Mouse (Mus musculus) lung, embryonic 15.5 days (tissue): ENCODE results near the gene Wdr45. TPM values are rescaled to one million over a fixed set of nuclear protein-coding genes. Genes with fewer than 3 reads are reported as not detected.
"Not testable (repeated sequence)": the region's sequence is repeated elsewhere in the genome, so short reads cannot be mapped to it uniquely, and the experiment has no call there.

ENCODE experiments used
- ATAC-seq: fragments of 200-750 bp; cut with Nextera tagmentation; 2 replicates; pipeline ENCODE4 v1.8.0; 2017; ENCODE audit warnings: moderate number of reproducible peaks, borderline replicate concordance; ENCODE audit not compliant: low FRiP score, low TSS enrichment; ENCODE audit errors: extremely low read depth
- H3K27ac ChIP-seq: fragments of 300-500 bp; sonication (generic); 2 replicates; pipeline ENCODE4 v1.5.1; 2015; ENCODE audit warnings: moderate library complexity, mild to moderate bottlenecking, inconsistent platforms
- H3K27me3 ChIP-seq: fragments of 300-500 bp; sonication (generic); 2 replicates; pipeline ENCODE4 v1.6.1; 2015; ENCODE audit warnings: inconsistent platforms
- H3K36me3 ChIP-seq: fragments of 300-500 bp; sonication (generic); 2 replicates; pipeline ENCODE4 v1.6.1; 2015; ENCODE audit warnings: inconsistent platforms
- H3K4me1 ChIP-seq: fragments of 300-500 bp; sonication (generic); 2 replicates; pipeline ENCODE4 v1.6.1; 2015; ENCODE audit warnings: inconsistent platforms
- H3K4me2 ChIP-seq: fragments of 300-500 bp; sonication (generic); 2 replicates; pipeline ENCODE4 v1.6.1; 2015; ENCODE audit warnings: inconsistent platforms, mild to moderate bottlenecking, moderate library complexity
- H3K4me3 ChIP-seq: fragments of 300-500 bp; sonication (generic); 2 replicates; pipeline ENCODE4 v1.5.1; 2015; ENCODE audit warnings: mild to moderate bottlenecking, inconsistent platforms
- H3K9ac ChIP-seq: fragments of 300-500 bp; sonication (generic); 2 replicates; pipeline ENCODE4 v1.6.1; 2015; ENCODE audit warnings: inconsistent platforms
- H3K9me3 ChIP-seq: fragments of 300-500 bp; sonication (generic); 2 replicates; pipeline ENCODE4 v1.6.1; 2016; ENCODE audit warnings: inconsistent platforms
- WGBS: fragments of 180-500 bp; shearing (Covaris S2); methylation state at CpG from one replicate; pipeline ENCODE4 v1.1.7; 2015; 5-methylcytosine and 5-hydroxymethylcytosine counted together
- polyA plus RNA-seq: library from polyadenylated mRNA; unstranded; fragments of >200 nt; fragmentation: Nextera tagmentation; extraction: Ambion mirVana; gene quantifications from 2 replicates; pipeline ENCODE4 v1.2.1, GENCODE M21; 2015

Wdr45 gene
- polyA plus RNA-seq, 1 experiment from 2014 or later = 79.5 TPM

- 13% methylated on average over 21 of the region's 27 CpGs for WGBS
- peaks cover 4% of the 10 kb centered on the region; the same call in 1 of the 2 replicates for H3K4me1 ChIP-seq
- ATAC-seq = peak; percentile 93
These were observed 34.6 kb upstream of the Wdr45 start for GRCm38 (mm10) chrX:7679405-7680056.

GRCm38 (mm10) chrX:7680057-7680412 lies 34.1 kb upstream of the Wdr45 start:
- H3K36me3 ChIP-seq = no peaks in the 10 kb centered on the region
- 21% methylated on average over 12 of the region's 12 CpGs for WGBS
- H3K4me3 ChIP-seq = peak overlapping the region; percentile 30
- H3K27me3 ChIP-seq = no peaks in the 10 kb centered on the region
- no peaks in the 10 kb centered on the region for H3K9me3 ChIP-seq
- H3K27ac ChIP-seq = no peak overlapping the region
- peak overlapping the region; percentile 54 for H3K4me2 ChIP-seq
- no peak overlapping the region for H3K9ac ChIP-seq
- peak; percentile 37; the same call in 1 of the 2 replicates for ATAC-seq
- no peaks in the 10 kb centered on the region for H3K4me1 ChIP-seq

More at GRCm38 (mm10) chrX:7679405-7680056, 34.6 kb upstream of the Wdr45 start:
- peak overlapping the region; percentile 30 for H3K4me3 ChIP-seq
- H3K9ac ChIP-seq = no peak overlapping the region
- no peaks in the 10 kb centered on the region for H3K36me3 ChIP-seq
- H3K4me2 ChIP-seq = peak overlapping the region; percentile 54
- H3K9me3 ChIP-seq = no peaks in the 10 kb centered on the region
- 0 out of 2 replicates have a peak overlapping the region, but pooled peaks have one; percentile 15 for H3K27ac ChIP-seq
- no peaks in the 10 kb centered on the region for H3K27me3 ChIP-seq

- no peak for ATAC-seq
- H3K27ac ChIP-seq = no peak within 1 kb of the TSS
- WGBS = 61% methylated on average over 14 of the region's 14 CpGs
These were observed 33.3 kb upstream of the Wdr45 start, which contains the start of gene Magix for GRCm38 (mm10) chrX:7680864-7681263. Gene Magix, minus strand, starts transcription at chrX:7681251.

GRCm38 (mm10) chrX:7688321-7688720 lies 25.8 kb upstream of the Wdr45 start:
- 87% methylated on average over 2 of the region's 2 CpGs for WGBS
- H3K4me2 ChIP-seq = no peak overlapping the region
- H3K36me3 ChIP-seq = no peaks in the 10 kb centered on the region

More at GRCm38 (mm10) chrX:7680864-7681263, 33.3 kb upstream of the Wdr45 start, which contains the start of gene Magix:
- Histone ChIP-seq H3K9ac (no peak within 1 kb of the TSS), H3K4me2 (peak within 1 kb of the TSS; percentile 54), H3K4me3 (peak within 1 kb of the TSS; percentile 30), H3K4me1 (no peaks in the 10 kb centered on the region), H3K36me3 (no peaks in the 10 kb centered on the region), H3K27me3 (no peaks in the 10 kb centered on the region), H3K9me3 (no peaks in the 10 kb centered on the region)

GRCm38 (mm10) chrX:7690486-7690885 lies 23.6 kb upstream of the Wdr45 start:
- no peaks in the 10 kb centered on the region for H3K27me3 ChIP-seq
- H3K9ac ChIP-seq = no peak overlapping the region
- no peak overlapping the region for H3K4me3 ChIP-seq
- peak; percentile 65; the same call in 1 of the 2 replicates for ATAC-seq
- H3K27ac ChIP-seq = peak overlapping the region; percentile 57
- H3K4me2 ChIP-seq = no peak overlapping the region
- no peaks in the 10 kb centered on the region for H3K4me1 ChIP-seq
- WGBS = 38% methylated on average over 3 of the region's 3 CpGs
- no peaks in the 10 kb centered on the region for H3K36me3 ChIP-seq
- H3K9me3 ChIP-seq = no peaks in the 10 kb centered on the region

More at GRCm38 (mm10) chrX:7688321-7688720, 25.8 kb upstream of the Wdr45 start:
- H3K27ac ChIP-seq = no peak overlapping the region
- no peak overlapping the region for H3K9ac ChIP-seq
- no peaks in the 10 kb centered on the region for H3K27me3 ChIP-seq
- no peak for ATAC-seq
- H3K4me3 ChIP-seq = no peak overlapping the region
- H3K9me3 ChIP-seq = no peaks in the 10 kb centered on the region
- no peaks in the 10 kb centered on the region for H3K4me1 ChIP-seq

GRCm38 (mm10) chrX:7692862-7693261 lies 21.3 kb upstream of the Wdr45 start:
- H3K36me3 ChIP-seq = no peaks in the 10 kb centered on the region
- no peaks in the 10 kb centered on the region for H3K4me1 ChIP-seq
- no peak overlapping the region for H3K4me3 ChIP-seq
- ATAC-seq = no peak
- no peaks in the 10 kb centered on the region for H3K27me3 ChIP-seq
- WGBS = 35% methylated on average over 4 of the region's 4 CpGs
- no peaks in the 10 kb centered on the region for H3K9me3 ChIP-seq
- no peak overlapping the region for H3K27ac ChIP-seq
- H3K4me2 ChIP-seq = no peak overlapping the region
- no peak overlapping the region for H3K9ac ChIP-seq

- Histone ChIP-seq H3K36me3 (peaks cover 8% of the 10 kb centered on the region; the same call in 1 of the 2 replicates), H3K27me3 (no peaks in the 10 kb centered on the region), H3K4me1 (no peaks in the 10 kb centered on the region), H3K4me2 (peak overlapping the region; percentile 39; the same call in 1 of the 2 replicates), H3K27ac (no peak overlapping the region), H3K9me3 (no peaks in the 10 kb centered on the region), H3K9ac (no peak overlapping the region), H3K4me3 (peak overlapping the region; percentile 60; the same call in 1 of the 2 replicates)
- WGBS = 42% methylated on average over 6 of the region's 6 CpGs
- no peak for ATAC-seq
These were observed 17.6 kb upstream of the Wdr45 start for GRCm38 (mm10) chrX:7696520-7696919.

GRCm38 (mm10) chrX:7696954-7697381 lies 17.2 kb upstream of the Wdr45 start, which contains the start of gene Gpkow:
Gene Gpkow, plus strand, starts transcription at chrX:7697131.
- peak; percentile 95 for ATAC-seq
- H3K4me1 ChIP-seq = no peaks in the 10 kb centered on the region
- no peaks in the 10 kb centered on the region for H3K9me3 ChIP-seq
- H3K9ac ChIP-seq = peak within 1 kb of the TSS; percentile 61
- H3K27ac ChIP-seq = no peak within 1 kb of the TSS
- H3K4me2 ChIP-seq = peak within 1 kb of the TSS; percentile 55
- H3K36me3 ChIP-seq = peaks cover 13% of the 10 kb centered on the region
- peak within 1 kb of the TSS; percentile 60 for H3K4me3 ChIP-seq
- WGBS = 9% methylated on average over 33 of the region's 33 CpGs
- no peaks in the 10 kb centered on the region for H3K27me3 ChIP-seq

GRCm38 (mm10) chrX:7713764-7714134 lies 384 bp upstream of the Wdr45 start:
- not testable (repeated sequence) for H3K9me3 ChIP-seq, H3K27me3 ChIP-seq, ATAC-seq, H3K4me1 ChIP-seq, H3K27ac ChIP-seq, H3K36me3 ChIP-seq
- Histone ChIP-seq H3K4me3 (peak overlapping the region; percentile 37), H3K4me2 (peak overlapping the region; percentile 50), H3K9ac (0 out of 2 replicates have a peak overlapping the region, but pooled peaks have one; percentile 22)
- 6% methylated on average over 6 of the region's 12 CpGs for WGBS

- not testable (repeated sequence) for ATAC-seq, H3K27ac ChIP-seq, H3K27me3 ChIP-seq, H3K4me3 ChIP-seq, H3K36me3 ChIP-seq, H3K4me2 ChIP-seq, H3K9ac ChIP-seq, H3K4me1 ChIP-seq, H3K9me3 ChIP-seq
- WGBS = 39% methylated on average over 1 of the region's 1 CpGs
These were observed 1.9 kb downstream of the Wdr45 start for GRCm38 (mm10) chrX:7716058-7716457.

GRCm38 (mm10) chrX:7721514-7722281 lies 7.6 kb downstream of the Wdr45 start, which contains the start of gene Gm45208:
Gene Gm45208, plus strand, starts transcription at chrX:7722245.
- no peaks in the 10 kb centered on the region for H3K9me3 ChIP-seq
- H3K4me2 ChIP-seq = peak within 1 kb of the TSS; percentile 61
- peak within 1 kb of the TSS; percentile 59 for H3K4me3 ChIP-seq
- peak; percentile 91 for ATAC-seq
- 15% methylated on average over 22 of the region's 22 CpGs for WGBS
- H3K4me1 ChIP-seq = peaks cover 5% of the 10 kb centered on the region; the same call in 1 of the 2 replicates
- peak within 1 kb of the TSS; percentile 96 for H3K27ac ChIP-seq
- H3K9ac ChIP-seq = peak within 1 kb of the TSS; percentile 62
- no peaks in the 10 kb centered on the region for H3K27me3 ChIP-seq
- 0 out of 2 replicates have a peak, but pooled peaks cover 3% of the 10 kb centered on the region for H3K36me3 ChIP-seq
